Mouse (Mus musculus) stomach, postnatal 0 days (tissue): Measurements from ENCODE around the gene Psmc2.

ENCODE experiments used
- CTCF ChIP-seq: IDR thresholded peaks from 2 replicates; pipeline ENCODE4 v1.5.1; 2016; ENCODE audit warnings: antibody characterized with exemption, low read depth, mild to moderate bottlenecking, moderate library complexity
- EP300 ChIP-seq: optimal IDR thresholded peaks from 2 replicates; pipeline ENCODE3; 2016; ENCODE audit warnings: antibody characterized with exemption

DNA sequence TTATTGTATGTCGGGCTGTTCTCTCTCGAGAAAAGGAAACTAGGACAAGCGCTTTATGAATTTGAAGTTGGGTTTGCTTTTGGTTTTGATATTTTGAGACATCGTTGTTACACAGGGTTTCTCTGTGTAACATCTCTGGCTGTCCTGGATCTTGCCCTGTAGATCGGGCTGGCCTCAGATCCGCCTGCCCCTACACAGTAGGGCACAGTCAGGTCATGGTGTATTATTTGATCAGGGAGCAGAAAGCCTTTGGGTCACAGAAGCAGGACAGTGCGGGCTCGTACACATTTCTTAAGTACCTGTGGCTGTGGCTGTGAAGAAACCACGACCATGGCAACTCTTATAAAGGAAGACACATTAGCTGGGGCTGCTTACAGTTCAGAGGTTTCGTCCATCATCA, 47.5 kb upstream of the Psmc2 start:
- TF ChIP-seq CTCF (no peak), EP300 (no peak)
